Mouse (Mus musculus) myocyte (in vitro differentiated cells): ENCODE data around the gene Fam83c. TPM values are rescaled to one million over a fixed set of nuclear protein-coding genes. Genes with fewer than 3 reads are reported as not detected.

Experiments
- H3K27me3 ChIP-seq: one replicate; pipeline ENCODE4 v1.6.1; 2011; ENCODE audit not compliant: control insufficient read depth, insufficient read depth, insufficient read length
- H3K36me3 ChIP-seq: one replicate; pipeline ENCODE4 v1.6.1; 2011; ENCODE audit not compliant: control insufficient read depth, insufficient read depth
- H3K4me2 ChIP-seq: one replicate; pipeline ENCODE4 v1.6.1; 2011; ENCODE audit warnings: low read depth, control low read depth
- H3K4me3 ChIP-seq: one replicate; pipeline ENCODE4 v1.5.1; 2011; ENCODE audit warnings: mild to moderate bottlenecking, control low read depth, moderate library complexity
- H3K79me2 ChIP-seq: one replicate; pipeline ENCODE4 v1.6.1; 2011; ENCODE audit not compliant: control insufficient read depth, insufficient read depth
- H3ac ChIP-seq: one replicate; pipeline ENCODE4 v1.6.1; 2011; ENCODE audit not compliant: control insufficient read depth, insufficient read length
- CEBPB ChIP-seq: IDR thresholded peaks from 2 replicates; pipeline ENCODE4 v1.6.1; 2011; ENCODE audit warnings: mild to moderate bottlenecking, moderate library complexity; ENCODE audit not compliant: poor library complexity, insufficient read depth, severe bottlenecking
- E2F4 ChIP-seq: IDR thresholded peaks from one replicate; pipeline ENCODE4 v1.6.1; 2011; ENCODE audit warnings: mild to moderate bottlenecking, control low read depth, moderate library complexity; ENCODE audit not compliant: insufficient read depth
- MAX ChIP-seq: IDR thresholded peaks from one replicate; pipeline ENCODE4 v1.6.1; 2011; ENCODE audit warnings: low read depth, mild to moderate bottlenecking, control low read depth
- MYOD1 ChIP-seq, 3 experiments: IDR thresholded peaks; one replicate each; pipeline ENCODE4 v1.6.1; 2011; ENCODE audit warnings: control low read depth in 2 of 3, low read depth in 2 of 3, mild to moderate bottlenecking in 2 of 3, moderate library complexity in 1 of 3; ENCODE audit not compliant: insufficient read length in 2 of 3, control insufficient read depth in 1 of 3
- MYOG ChIP-seq, 3 experiments: IDR thresholded peaks; one replicate each; pipeline ENCODE4 v1.6.1; 2011; ENCODE audit warnings: control low read depth in 2 of 3, low read depth in 2 of 3, mild to moderate bottlenecking in 2 of 3; ENCODE audit not compliant: insufficient read length in 2 of 3, control insufficient read depth in 1 of 3, insufficient read depth in 1 of 3
- POLR2A ChIP-seq: IDR thresholded peaks from one replicate; pipeline ENCODE4 v1.6.1; 2011; ENCODE audit warnings: low read depth, mild to moderate bottlenecking, control low read depth, moderate library complexity; ENCODE audit not compliant: insufficient read length
- POLR2AphosphoS2 ChIP-seq: IDR thresholded peaks from one replicate; pipeline ENCODE4 v1.6.1; 2011; ENCODE audit warnings: low read depth, control low read depth; ENCODE audit not compliant: insufficient read length
- REST ChIP-seq: IDR thresholded peaks from one replicate; pipeline ENCODE4 v1.6.1; 2011; ENCODE audit warnings: mild to moderate bottlenecking, control low read depth, moderate library complexity; ENCODE audit not compliant: insufficient read depth, insufficient read length
- SRF ChIP-seq: IDR thresholded peaks from one replicate; pipeline ENCODE4 v1.6.1; 2011; ENCODE audit warnings: low read depth; ENCODE audit not compliant: control insufficient read depth, insufficient read length
- TCF12 ChIP-seq: IDR thresholded peaks from one replicate; pipeline ENCODE4 v1.6.1; 2011; ENCODE audit warnings: mild to moderate bottlenecking, control low read depth; ENCODE audit not compliant: poor library complexity, insufficient read depth, severe bottlenecking
- TCF3 ChIP-seq: IDR thresholded peaks from one replicate; pipeline ENCODE4 v1.6.1; 2011; ENCODE audit warnings: low read depth, control low read depth; ENCODE audit not compliant: insufficient read length
- USF1 ChIP-seq: IDR thresholded peaks from one replicate; pipeline ENCODE4 v1.6.1; 2011; ENCODE audit warnings: low read depth, mild to moderate bottlenecking, control low read depth, moderate library complexity
- polyA plus RNA-seq: library from polyadenylated mRNA; unstranded; fragments of >200 nt; fragmentation: generic; extraction: Trizol; gene quantifications from one replicate; pipeline ENCODE4 v1.2.1, GENCODE M21; 2012; ENCODE audit warnings: missing spikeins

Fam83c gene
- polyA plus RNA-seq, 1 experiment: not detected

DNA sequence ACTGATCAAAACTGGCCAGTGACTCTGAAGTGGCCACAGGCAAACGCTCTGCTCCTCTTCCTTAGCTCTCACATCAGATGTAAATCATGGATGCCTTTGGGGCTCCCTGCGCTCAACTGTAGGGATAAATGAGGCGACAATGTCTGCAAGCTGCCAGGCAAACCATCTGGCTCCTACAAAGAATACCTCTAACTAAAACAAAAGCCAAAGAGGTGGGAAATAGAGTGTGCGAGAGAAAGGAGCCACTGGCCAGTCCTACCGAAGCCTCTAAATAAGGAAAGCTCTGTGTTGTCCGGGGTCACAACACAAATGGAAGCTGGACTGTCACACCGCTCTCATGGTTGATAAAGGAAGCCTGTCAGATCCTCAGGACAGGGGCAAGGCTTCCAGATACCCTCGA, 37.8 kb upstream of the Fam83c start:
- peaks cover 5% of the 10 kb centered on the region for H3K36me3 ChIP-seq
- no peaks in the 10 kb centered on the region for H3K79me2 ChIP-seq
- no peaks in the 10 kb centered on the region for H3K27me3 ChIP-seq
- H3ac ChIP-seq: no peak overlapping the region
- no peak overlapping the region for H3K4me2 ChIP-seq
- TF ChIP-seq USF1: no peak
- no peak for TF ChIP-seq REST
- no peak for TF ChIP-seq CEBPB
- TF ChIP-seq MYOD1 (IDR thresholded peaks at IDR 0.05; ENCODE audit: control insufficient read depth in 1 of 3, insufficient read length in 2 of 3, low read depth in 2 of 3): no peak
- no peak for TF ChIP-seq MYOG (IDR thresholded peaks at IDR 0.05; ENCODE audit: control insufficient read depth in 1 of 3, insufficient read depth in 1 of 3, insufficient read length in 2 of 3, low read depth in 2 of 3)
- TF ChIP-seq POLR2A: no peak
- no peak for TF ChIP-seq POLR2AphosphoS2
- TF ChIP-seq MAX: no peak
- no peak for TF ChIP-seq SRF
- no peak for TF ChIP-seq E2F4
- TF ChIP-seq TCF12: no peak
- TF ChIP-seq TCF3: no peak
- no peak overlapping the region for H3K4me3 ChIP-seq

DNA sequence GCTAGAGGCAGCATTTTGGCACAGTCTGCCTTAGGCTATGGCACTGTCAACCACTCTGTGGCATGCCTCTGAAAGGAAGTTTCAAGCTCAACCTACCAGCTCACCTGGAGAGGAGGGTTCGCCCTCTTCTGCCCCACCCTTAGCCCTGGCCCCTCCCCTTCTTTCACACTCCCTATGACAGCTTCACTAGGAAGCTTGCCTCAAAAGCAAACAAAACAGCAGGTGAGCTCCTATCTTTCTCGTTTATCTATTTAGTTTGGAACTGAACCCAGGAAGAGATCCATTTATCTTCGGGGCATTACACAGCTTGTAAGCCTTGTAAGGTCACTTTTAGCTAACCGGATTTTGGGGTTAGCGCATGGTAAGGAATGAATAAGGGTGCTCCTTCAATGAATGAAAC, 35.1 kb upstream of the Fam83c start:
- H3K79me2 ChIP-seq: no peaks in the 10 kb centered on the region
- H3K4me3 ChIP-seq: no peak overlapping the region
- H3K4me2 ChIP-seq: no peak overlapping the region
- H3ac ChIP-seq: no peak overlapping the region
- no peaks in the 10 kb centered on the region for H3K27me3 ChIP-seq
- TF ChIP-seq POLR2AphosphoS2: no peak
- no peak for TF ChIP-seq CEBPB
- no peak for TF ChIP-seq MYOG (IDR thresholded peaks at IDR 0.05; ENCODE audit: control insufficient read depth in 1 of 3, insufficient read depth in 1 of 3, insufficient read length in 2 of 3, low read depth in 2 of 3)
- no peak for TF ChIP-seq SRF
- TF ChIP-seq REST: no peak
- TF ChIP-seq USF1: no peak
- TF ChIP-seq TCF3: no peak
- no peak for TF ChIP-seq POLR2A
- peaks cover 5% of the 10 kb centered on the region for H3K36me3 ChIP-seq

DNA sequence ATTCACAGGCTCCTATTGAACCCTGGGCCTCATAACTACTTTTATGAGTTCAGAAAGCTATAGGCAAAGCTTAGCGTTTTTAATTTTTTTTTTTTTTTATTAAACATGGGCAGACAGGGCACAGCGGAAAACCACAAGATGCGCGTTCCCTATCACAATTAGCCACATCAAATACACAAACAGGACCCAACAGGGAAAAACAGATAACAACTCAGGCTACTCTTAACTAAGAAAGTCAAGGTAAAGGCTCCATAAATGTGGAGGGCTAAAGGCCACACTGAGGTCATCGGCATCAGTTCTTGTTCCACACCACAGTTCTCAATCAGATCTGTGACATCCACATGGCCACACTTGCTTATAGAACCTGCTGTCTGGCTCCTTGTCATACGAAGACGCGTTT, 33.7 kb upstream of the Fam83c start:
- peaks cover 5% of the 10 kb centered on the region for H3K36me3 ChIP-seq
- TF ChIP-seq E2F4: no peak
- H3K4me3 ChIP-seq: no peak overlapping the region

DNA sequence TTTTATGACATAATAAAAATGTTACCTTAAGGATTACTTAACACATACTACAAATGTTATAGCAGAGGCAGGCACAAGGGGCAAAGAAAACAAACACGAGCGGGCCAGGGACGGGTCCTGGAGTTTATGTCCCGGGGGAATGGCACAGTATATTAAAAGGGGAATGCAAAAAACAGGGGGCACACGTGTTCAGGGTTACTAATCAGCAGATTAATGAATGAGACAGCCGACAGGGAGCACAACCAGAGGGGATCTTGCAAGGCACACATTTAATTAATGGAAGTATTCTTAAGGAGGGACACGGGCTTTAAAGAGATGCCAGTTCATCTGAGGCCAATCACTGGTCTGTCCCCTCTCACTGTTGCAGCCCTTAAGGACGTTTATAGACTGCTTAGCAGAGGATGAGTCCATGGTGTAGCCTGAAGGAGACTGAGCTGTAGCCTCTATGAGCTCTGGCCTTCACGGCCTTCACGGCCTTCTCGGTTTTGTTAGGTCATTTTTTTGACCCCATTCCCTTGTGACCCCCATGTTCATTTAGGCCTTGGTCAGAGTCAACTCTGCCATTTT, 28.7 kb upstream of the Fam83c start:
- TF ChIP-seq POLR2AphosphoS2 (no peak), MYOD1 (IDR thresholded peaks at IDR 0.05; ENCODE audit: control insufficient read depth in 1 of 3, insufficient read length in 2 of 3, low read depth in 2 of 3) (no peak), POLR2A (no peak), USF1 (no peak), MAX (no peak), CEBPB (no peak), TCF3 (no peak), REST (no peak), E2F4 (no peak), SRF (no peak), TCF12 (no peak), MYOG (IDR thresholded peaks at IDR 0.05; ENCODE audit: control insufficient read depth in 1 of 3, insufficient read depth in 1 of 3, insufficient read length in 2 of 3, low read depth in 2 of 3) (no peak)
- Histone ChIP-seq H3K36me3 (peaks cover 5% of the 10 kb centered on the region), H3K27me3 (no peaks in the 10 kb centered on the region), H3ac (no peak overlapping the region), H3K4me3 (no peak overlapping the region), H3K79me2 (no peaks in the 10 kb centered on the region), H3K4me2 (no peak overlapping the region)

More for the DNA sequence above, 33.7 kb upstream of the Fam83c start:
- Histone ChIP-seq H3K79me2 (no peaks in the 10 kb centered on the region), H3K4me2 (no peak overlapping the region), H3ac (no peak overlapping the region), H3K27me3 (no peaks in the 10 kb centered on the region)

DNA sequence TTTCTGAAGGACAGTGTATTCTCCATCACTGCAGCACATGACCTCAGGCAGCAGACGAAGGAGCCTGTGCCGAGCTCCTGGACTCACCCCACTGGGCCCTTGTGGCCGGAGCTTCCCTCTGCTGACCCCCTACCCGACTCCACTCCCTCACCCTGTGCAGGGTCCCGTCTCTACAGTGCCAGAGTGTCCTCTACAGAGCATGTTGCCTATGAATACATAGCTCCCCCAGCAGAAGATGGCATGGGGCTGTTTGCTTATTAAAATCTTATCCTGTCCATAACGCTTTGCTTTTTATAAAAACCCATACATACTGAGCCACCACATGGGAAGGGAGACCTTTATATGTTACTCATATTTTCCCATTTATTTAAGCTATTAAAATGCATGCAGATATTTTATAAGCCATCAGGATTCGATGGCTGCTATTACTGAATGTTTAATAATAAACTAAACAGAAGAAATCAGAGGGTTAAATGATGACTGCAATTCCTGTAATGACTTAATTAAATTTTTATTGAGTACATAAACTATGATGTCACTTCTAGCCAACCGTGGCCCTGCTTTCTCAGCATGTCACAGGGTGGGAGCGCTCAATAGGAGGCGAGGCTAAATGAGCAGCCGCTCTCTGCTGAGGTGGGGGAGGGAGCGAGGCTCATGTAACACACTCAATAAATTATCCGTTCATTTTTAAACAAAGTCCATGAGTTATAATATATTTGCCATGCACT, 28.1 kb upstream of the Fam83c start:
- TF ChIP-seq MYOD1 (IDR thresholded peaks at IDR 0.05; ENCODE audit: control insufficient read depth in 1 of 3, insufficient read length in 2 of 3, low read depth in 2 of 3): no peak
- no peak for TF ChIP-seq MYOG (IDR thresholded peaks at IDR 0.05; ENCODE audit: control insufficient read depth in 1 of 3, insufficient read depth in 1 of 3, insufficient read length in 2 of 3, low read depth in 2 of 3)
- no peak for TF ChIP-seq TCF3
- no peak for TF ChIP-seq MAX
- Histone ChIP-seq H3K36me3 (peaks cover 5% of the 10 kb centered on the region), H3K4me2 (no peak overlapping the region), H3K27me3 (no peaks in the 10 kb centered on the region), H3ac (no peak overlapping the region), H3K4me3 (no peak overlapping the region), H3K79me2 (no peaks in the 10 kb centered on the region)
